Mouse (Mus musculus) urinary bladder, postnatal 0 days (tissue): Measurements from ENCODE around the gene Cyb561a3. TPM values are rescaled to one million over a fixed set of nuclear protein-coding genes. Genes with fewer than 3 reads are reported as not detected.

Experiments
- polyA plus RNA-seq: library from polyadenylated mRNA; unstranded; fragments of >200 nt; fragmentation: Nextera tagmentation; extraction: Ambion mirVana; gene quantifications from 2 replicates; pipeline ENCODE4 v1.2.1, GENCODE M21; 2015

Gene Cyb561a3
- polyA plus RNA-seq, result 20.5 and 21.2 TPM in 2 replicates

GRCm38 (mm10) chr19:10576690-10577561, at the start of gene Cyb561a3, which contains the start of gene Tmem138:
Gene Cyb561a3 (plus strand): TSS chr19:10577172.
Gene Tmem138 (minus strand): TSS chr19:10577362.

DNA sequence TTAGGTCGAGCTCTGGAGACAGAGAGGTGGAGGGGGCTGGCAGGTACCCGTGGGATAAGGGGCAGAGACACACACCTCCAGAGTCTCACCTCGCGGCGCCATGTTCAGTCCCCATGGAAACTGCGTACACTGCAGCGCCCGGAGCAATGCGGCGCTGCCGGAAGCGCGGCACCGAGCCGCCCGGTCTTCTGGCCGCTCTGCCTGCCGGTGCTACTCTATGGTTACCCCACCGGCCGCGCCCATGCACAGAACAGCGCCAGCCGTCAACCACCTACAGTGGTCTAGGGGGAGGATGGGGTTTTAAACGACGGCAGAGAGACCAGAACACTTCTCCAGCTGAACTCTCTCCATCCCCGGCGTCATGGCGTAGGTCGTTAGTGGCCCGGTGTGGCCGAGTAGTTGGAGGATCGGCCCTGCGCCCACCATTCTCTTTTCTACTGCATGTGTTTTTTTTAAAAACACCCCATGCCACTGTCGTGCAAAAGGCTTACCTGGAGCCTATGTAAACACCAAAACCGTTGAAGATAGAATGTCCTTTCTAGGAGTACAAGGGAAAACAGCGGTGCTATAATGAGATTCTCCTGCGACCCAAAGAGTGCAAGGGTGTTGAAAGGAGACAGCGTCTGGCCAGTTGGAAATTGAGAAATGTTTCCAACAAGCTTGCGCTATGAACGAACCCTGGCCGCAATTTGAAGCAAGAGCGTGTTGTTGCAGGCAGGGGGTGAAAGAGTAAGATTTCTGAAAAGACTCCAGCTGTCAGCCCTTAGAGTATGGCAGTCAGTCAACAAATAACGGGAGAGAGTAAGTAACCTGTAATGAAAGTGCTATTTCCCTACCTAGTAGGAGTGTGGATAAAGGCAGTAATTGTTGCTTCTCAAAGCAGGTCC, 21.1 kb upstream of the Cyb561a3 start, which contains the start of gene Tmem216:
Gene Tmem216 (minus strand): TSS at position 615 of the 887 bp plus-strand sequence.

DNA sequence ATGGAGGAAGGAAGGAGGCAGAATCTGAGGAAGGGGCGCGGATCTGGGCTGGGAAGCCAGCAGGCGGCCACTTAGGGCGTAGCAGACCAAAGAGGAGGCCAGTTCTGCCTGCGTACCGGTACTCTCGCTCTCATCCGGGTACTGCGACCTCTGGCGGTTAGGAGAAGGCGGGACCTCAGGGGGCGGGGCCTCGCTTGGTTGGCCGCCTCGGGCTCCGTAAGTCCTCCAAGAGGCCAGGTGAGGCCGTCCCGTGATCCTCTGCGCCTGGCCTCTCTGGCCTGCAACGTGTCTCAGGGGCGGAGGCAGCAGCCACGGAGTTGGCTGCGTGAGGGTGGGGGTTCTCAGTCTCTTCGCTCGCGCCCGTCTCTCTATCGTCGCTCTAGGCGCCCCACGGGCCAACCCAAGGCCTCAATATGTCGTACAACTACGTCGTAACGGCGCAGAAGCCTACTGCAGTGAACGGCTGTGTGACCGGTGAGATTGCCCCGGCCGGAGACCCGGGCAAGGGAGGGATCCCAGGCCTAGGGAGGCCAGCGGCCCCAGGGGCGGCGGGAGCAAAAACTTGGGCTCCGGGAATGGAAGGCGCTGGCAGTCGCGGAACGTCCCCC, 28.4 kb downstream of the Cyb561a3 start, which contains the start of the genes Ddb1 and Tkfc:
Gene Ddb1 (plus strand): TSS at position 35 of the 608 bp plus-strand sequence.
Gene Tkfc (minus strand): TSS at position 362 of the 608 bp plus-strand sequence.

DNA sequence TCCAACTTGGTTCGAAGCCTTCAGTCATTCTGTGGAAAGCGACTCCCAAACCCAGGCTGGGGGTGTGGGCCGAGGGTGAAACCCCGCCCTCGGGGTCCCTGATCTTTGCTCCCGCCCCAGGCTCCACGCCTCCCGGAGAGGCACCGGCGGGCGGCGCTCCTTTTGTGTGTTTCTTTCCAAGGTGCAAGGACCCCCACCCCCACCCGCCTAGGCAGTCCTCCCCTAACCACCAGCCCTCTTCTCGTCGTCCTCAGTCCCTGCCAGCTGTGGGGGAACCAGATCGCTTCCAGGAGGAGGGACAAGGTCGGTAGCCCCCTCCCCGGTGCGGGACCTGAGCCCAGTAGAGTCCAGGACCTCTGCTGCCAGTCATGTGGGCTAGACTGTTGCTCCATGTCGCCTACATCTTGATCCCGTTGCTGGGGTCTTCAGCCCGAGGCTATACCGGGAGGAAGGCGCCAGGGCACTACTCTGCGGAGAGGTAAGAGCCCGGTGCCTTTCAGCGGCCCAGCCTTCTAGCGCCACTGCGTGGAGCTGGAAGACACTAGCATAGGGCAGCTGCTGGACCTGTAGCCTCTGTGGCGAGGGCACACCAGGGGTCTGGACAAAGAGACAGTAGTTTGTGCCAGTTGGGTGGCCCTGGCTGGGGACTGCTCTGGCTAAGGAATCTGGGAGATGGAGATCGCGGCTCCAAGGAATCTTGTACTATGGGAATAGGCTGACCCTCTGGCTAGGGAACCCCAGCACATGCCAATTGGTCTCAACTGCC, 57.3 kb downstream of the Cyb561a3 start, which contains the start of gene Vwce:
Gene Vwce (plus strand): TSS at position 108 of the 766 bp plus-strand sequence.

Other genes with a start within 250 kb of the Cyb561a3 start
- 0.04 and 0.40 TPM in 2 replicates for gene Syt7, start 188.1 kb upstream of the Cyb561a3 start, polyA plus RNA-seq
- gene Lrrc10b, start 119.7 kb upstream of the Cyb561a3 start, polyA plus RNA-seq, result 2.6 and 3.9 TPM in 2 replicates
- not detected in 2 replicates for gene Ppp1r32, start 94.2 kb upstream of the Cyb561a3 start, polyA plus RNA-seq
- 18.9 and 21.4 TPM in 2 replicates for gene Cpsf7, start 51.9 kb upstream of the Cyb561a3 start, polyA plus RNA-seq
- 37.6 and 40.0 TPM in 2 replicates for gene Sdhaf2, start 51.0 kb upstream of the Cyb561a3 start, polyA plus RNA-seq
- gene Tmem216, start 20.9 kb upstream of the Cyb561a3 start, polyA plus RNA-seq, result 17.5 and 17.8 TPM in 2 replicates
- 16.0 and 16.8 TPM in 2 replicates for gene Tmem138, start 190 bp downstream of the Cyb561a3 start, polyA plus RNA-seq
- 193 and 203 TPM in 2 replicates for gene Ddb1, start 28.2 kb downstream of the Cyb561a3 start, polyA plus RNA-seq
- 10.2 and 10.6 TPM in 2 replicates for gene Tkfc, start 28.5 kb downstream of the Cyb561a3 start, polyA plus RNA-seq
- gene Vwce, start 57.0 kb downstream of the Cyb561a3 start, polyA plus RNA-seq, result 0.47 and 0.58 TPM in 2 replicates
- gene Pga5, start 100.9 kb downstream of the Cyb561a3 start, polyA plus RNA-seq, result 2.0 and 2.3 TPM in 2 replicates
- 20.9 and 21.5 TPM in 2 replicates for gene Vps37c, start 111.6 kb downstream of the Cyb561a3 start, polyA plus RNA-seq
- gene Cd5, start 161.8 kb downstream of the Cyb561a3 start, polyA plus RNA-seq, result not detected in 2 replicates